Mouse (Mus musculus): ENCODE measurements at regions not wholly inside any gene's neighbourhood (a gene's known extent, or its start where the extent isn't known, plus 50 kb on each side); places are given as distances from the start of the nearest gene placed in this dataset.

DNA sequence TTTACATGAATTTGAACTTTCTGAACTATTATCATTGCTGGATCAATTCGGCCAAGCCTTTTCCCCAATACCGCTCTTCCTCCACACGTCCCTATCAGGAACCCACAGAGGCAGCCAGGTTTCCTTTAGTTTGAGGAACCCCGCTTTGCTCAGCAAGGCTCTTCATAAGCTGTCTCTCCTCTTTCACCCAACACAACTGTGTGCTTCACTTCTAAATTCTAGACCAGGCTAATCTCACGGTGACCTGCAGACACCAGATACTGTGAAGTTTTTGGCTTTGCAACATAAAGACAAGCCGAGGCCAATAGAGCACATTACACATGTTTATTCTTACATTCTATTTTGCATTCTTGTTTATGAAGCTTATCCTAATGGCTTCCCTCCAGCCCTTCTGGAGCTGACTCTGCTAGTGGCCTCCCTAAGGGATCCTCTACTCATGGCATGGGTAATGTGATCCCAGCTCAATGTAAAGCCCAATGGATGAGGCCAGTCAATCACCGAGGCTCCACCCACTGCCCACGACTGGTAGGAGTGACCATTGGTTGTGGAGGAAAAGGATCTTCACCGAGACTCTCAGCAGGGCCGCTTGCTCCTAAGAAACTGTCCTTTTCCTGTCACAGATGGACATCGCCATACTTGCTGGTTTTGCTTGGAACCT lies 135.6 kb downstream of the Qrsl1 start:
- TF ChIP-seq POLR2A (IDR thresholded peaks at IDR 0.05; ENCODE audit: control insufficient read depth, low read depth, low read length) (no peak), CTCF (IDR thresholded peaks at IDR 0.05; ENCODE audit: control insufficient read depth, insufficient read depth, insufficient replicate concordance, low read depth, low read length) (no peak)
